Mouse (Mus musculus) midbrain, embryonic 16.5 days (tissue): Measurements from ENCODE around the gene Fgd2. TPM values are rescaled to one million over a fixed set of nuclear protein-coding genes. Genes with fewer than 3 reads are reported as not detected.
"Not testable (repeated sequence)": the region's sequence is repeated elsewhere in the genome, so short reads cannot be mapped to it uniquely, and the experiment has no call there.

Source experiments
- ATAC-seq: fragments of 200-750 bp; cut with Nextera tagmentation; 2 replicates; pipeline ENCODE4 v1.8.0; 2017; ENCODE audit warnings: moderate TSS enrichment
- H3K27ac ChIP-seq: fragments of 300-500 bp; sonication (generic); 2 replicates; pipeline ENCODE4 v1.5.1; 2014; ENCODE audit warnings: mild to moderate bottlenecking, low read length, mixed read lengths
- H3K27me3 ChIP-seq: fragments of 300-500 bp; sonication (generic); 2 replicates; pipeline ENCODE4 v1.6.1; 2014; ENCODE audit warnings: low read depth, low read length, mixed read lengths; ENCODE audit not compliant: control insufficient read depth, insufficient read depth
- H3K36me3 ChIP-seq: fragments of 300-500 bp; sonication (generic); 2 replicates; pipeline ENCODE4 v1.6.1; 2014; ENCODE audit warnings: mild to moderate bottlenecking, low read length, moderate library complexity, mixed read lengths; ENCODE audit not compliant: control insufficient read depth, insufficient read depth
- H3K4me1 ChIP-seq: fragments of 300-500 bp; sonication (generic); 2 replicates; pipeline ENCODE4 v1.6.1; 2014; ENCODE audit warnings: mild to moderate bottlenecking, low read length, mixed read lengths; ENCODE audit not compliant: control insufficient read depth, insufficient read depth
- H3K4me2 ChIP-seq: fragments of 300-500 bp; sonication (generic); 2 replicates; pipeline ENCODE4 v1.6.1; 2014; ENCODE audit warnings: mild to moderate bottlenecking, low read length, mixed read lengths
- H3K4me3 ChIP-seq: fragments of 300-500 bp; sonication (generic); 2 replicates; pipeline ENCODE4 v1.5.1; 2014; ENCODE audit warnings: low read depth, mild to moderate bottlenecking, low read length, moderate library complexity, mixed read lengths
- H3K9ac ChIP-seq: fragments of 300-500 bp; sonication (generic); 2 replicates; pipeline ENCODE4 v1.6.1; 2014; ENCODE audit warnings: low read depth, low read length, mixed read lengths
- H3K9me3 ChIP-seq: fragments of 300-500 bp; sonication (generic); replicated peaks from 2 replicates; pipeline ENCODE4 v1.6.1; 2014; ENCODE audit warnings: mild to moderate bottlenecking, low read length, mixed read lengths; ENCODE audit not compliant: control insufficient read depth, poor library complexity, severe bottlenecking
- WGBS: fragments of 180-500 bp; shearing (Covaris S2); extraction: QIAGEN DNeasy Blood & Tissue Kit; methylation state at CpG from one replicate; pipeline ENCODE4 v1.1.7; 2014; 5-methylcytosine and 5-hydroxymethylcytosine counted together
- polyA plus RNA-seq: library from polyadenylated mRNA; unstranded; fragments of >200 nt; fragmentation: Nextera tagmentation; extraction: Ambion mirVana; gene quantifications from 2 replicates; pipeline ENCODE4 v1.2.1, GENCODE M21; 2015

Gene Fgd2
- polyA plus RNA-seq, 1 experiment from 2014 or later: 12.7 TPM

DNA sequence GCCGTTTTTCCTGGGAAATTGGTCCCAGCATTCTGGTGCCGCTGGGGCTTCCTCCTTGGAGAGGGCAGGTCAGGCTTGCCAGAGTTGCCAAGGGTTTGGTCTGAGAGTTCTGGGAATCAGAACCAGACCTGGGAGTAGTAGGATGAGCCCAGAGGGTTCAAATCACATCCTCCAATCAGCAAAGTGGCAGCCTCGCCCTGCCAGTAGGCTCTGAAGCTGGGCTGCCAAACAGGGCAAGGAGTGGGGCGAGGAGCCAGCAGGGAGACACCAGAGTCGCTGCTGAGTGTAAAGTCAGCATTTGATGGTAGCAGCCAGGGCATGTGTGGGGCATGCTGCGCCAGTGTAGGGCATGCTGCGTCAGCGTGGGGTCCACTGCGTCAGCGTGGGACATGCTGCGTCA is 28.3 kb downstream of the Fgd2 start:
- 82% methylated on average over 11 of the region's 11 CpGs for WGBS
- Histone ChIP-seq H3K9ac (no peak overlapping the region), H3K4me2 (no peak overlapping the region), H3K4me1 (no peaks in the 10 kb centered on the region), H3K9me3 (no peaks in the 10 kb centered on the region), H3K36me3 (no peaks in the 10 kb centered on the region), H3K27me3 (no peaks in the 10 kb centered on the region), H3K4me3 (no peak overlapping the region), H3K27ac (no peak overlapping the region)
- no peak for ATAC-seq

DNA sequence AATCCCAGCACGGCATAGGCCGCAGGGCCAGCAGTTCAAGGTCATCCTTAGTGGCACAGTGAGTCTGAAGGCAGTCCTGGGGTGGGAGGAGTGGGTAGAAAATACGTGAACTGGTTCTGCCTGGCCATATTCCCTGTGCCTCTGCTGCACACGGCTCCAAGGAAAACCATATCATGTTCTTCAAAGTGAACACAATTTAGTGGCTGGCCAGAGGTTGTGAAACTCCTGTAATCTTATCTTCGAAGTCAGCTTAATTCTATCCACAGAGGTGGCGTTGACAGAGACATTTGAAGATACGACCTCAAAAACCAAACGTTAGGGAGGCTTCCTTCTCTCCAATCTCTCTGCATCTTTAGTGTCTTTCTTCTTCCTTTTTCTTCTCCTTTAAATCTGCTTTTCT is 30.6 kb downstream of the Fgd2 start:
- Histone ChIP-seq H3K4me1 (no peaks in the 10 kb centered on the region), H3K36me3 (no peaks in the 10 kb centered on the region), H3K27me3 (no peaks in the 10 kb centered on the region), H3K9ac (no peak overlapping the region), H3K4me3 (no peak overlapping the region), H3K9me3 (no peaks in the 10 kb centered on the region), H3K4me2 (no peak overlapping the region), H3K27ac (no peak overlapping the region)
- 88% methylated on average over 8 of the region's 8 CpGs for WGBS
- ATAC-seq: no peak

DNA sequence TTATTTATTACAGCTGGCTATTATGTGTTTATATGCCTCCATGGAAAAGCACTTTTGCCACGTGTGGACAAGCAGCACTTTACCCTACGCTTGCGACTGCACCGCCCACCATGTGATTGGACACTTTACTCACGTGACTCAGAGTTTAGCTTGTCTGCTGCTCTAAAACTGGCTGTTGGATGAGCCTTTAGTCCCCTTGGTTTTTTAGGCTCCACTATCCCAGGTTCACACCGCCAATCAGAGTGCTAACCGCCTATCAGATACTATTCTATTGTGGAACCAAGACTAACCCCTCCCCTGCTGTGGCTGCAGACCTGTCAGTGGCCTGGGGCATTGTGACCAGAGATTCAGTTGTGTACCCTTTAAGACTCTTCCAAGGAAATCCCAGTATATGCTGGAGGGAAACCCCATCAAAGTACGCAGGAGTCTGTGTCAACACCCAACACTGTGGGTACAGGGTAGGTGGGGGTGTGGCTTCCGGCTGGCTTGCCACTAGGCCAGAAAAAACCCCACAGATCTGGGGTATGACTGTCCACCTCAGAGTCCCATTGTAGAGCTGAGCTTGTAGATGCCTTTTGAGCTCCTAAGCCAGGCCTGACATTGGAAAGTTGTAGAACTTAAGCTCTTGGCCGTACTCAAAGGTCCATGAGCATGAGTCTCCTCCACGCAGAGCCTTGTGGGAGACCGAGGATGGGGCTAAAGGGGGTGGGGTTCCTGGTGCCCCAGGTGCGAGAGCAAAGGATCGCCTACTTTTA is 32.8 kb downstream of the Fgd2 start:
- no peaks in the 10 kb centered on the region for H3K36me3 ChIP-seq
- 66% methylated on average over 14 of the region's 14 CpGs for WGBS
- ATAC-seq: no peak
- H3K27me3 ChIP-seq: no peaks in the 10 kb centered on the region
- no peaks in the 10 kb centered on the region for H3K9me3 ChIP-seq
- peaks cover 11% of the 10 kb centered on the region; the same call in 1 of the 2 replicates for H3K4me1 ChIP-seq
- no peak overlapping the region for H3K27ac ChIP-seq
- H3K9ac ChIP-seq: no peak overlapping the region
- H3K4me2 ChIP-seq: no peak overlapping the region
- H3K4me3 ChIP-seq: no peak overlapping the region

DNA sequence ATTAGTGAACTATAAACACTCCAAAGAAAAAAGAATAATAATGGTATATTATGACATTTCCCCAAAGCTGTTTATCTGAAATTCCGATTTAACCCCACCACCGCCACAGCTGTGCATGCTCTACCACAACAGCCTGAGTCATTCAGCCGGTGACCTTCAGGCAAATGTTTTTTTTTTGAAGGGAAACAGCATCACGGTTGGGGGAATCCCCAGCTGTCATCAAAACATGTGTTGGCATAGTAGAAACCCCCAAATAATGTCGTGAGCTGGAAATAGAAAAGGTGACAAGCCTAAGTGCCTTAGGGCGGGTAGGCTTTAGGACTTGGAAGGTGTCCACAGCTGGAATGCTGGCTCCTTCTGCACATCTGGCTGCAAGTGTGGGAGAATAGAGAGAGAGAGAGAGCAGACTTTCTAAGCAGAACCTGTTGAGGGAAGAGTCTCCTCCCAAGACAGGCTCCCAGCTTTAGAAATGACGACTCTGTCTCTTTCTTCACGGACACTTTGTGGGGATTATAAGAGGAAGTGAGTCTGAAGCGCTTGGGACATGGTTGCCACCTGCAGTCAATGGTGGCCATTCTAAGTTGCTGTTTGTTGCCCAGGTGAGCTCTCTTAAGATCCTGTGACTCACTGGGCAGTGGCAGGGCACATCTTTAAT is 33.5 kb downstream of the Fgd2 start:
- Histone ChIP-seq H3K4me2 (no peak overlapping the region), H3K9me3 (no peaks in the 10 kb centered on the region), H3K9ac (no peak overlapping the region), H3K27me3 (no peaks in the 10 kb centered on the region), H3K4me1 (peaks cover 15% of the 10 kb centered on the region; the same call in 1 of the 2 replicates), H3K4me3 (no peak overlapping the region), H3K27ac (no peak overlapping the region), H3K36me3 (no peaks in the 10 kb centered on the region)
- no peak for ATAC-seq
- 69% methylated on average over 9 of the region's 9 CpGs for WGBS

DNA sequence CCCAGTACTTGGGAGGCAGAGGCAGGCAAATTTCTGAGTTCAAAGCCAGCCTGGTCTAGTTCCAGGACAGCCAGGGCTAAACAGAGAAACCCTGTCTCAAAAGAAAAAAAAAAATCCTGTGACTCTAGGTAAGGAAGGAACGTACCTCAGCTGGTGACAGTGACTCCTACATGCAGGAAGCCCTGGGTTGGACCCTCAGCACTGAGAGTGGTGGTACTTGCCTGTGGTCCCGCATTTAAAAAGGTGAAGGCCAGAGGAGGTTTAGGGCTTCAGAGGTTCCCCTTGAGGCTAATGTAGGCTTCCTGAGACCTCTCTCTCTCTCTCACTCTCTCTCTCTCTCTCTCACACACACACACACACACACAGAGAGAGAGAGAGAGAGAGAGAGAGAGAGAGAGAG is 34.0 kb downstream of the Fgd2 start:
- H3K4me1 ChIP-seq: peaks cover 15% of the 10 kb centered on the region; the same call in 1 of the 2 replicates
- ATAC-seq, H3K27ac ChIP-seq, H3K36me3 ChIP-seq, H3K4me2 ChIP-seq, H3K4me3 ChIP-seq, H3K9me3 ChIP-seq, H3K9ac ChIP-seq, H3K27me3 ChIP-seq: not testable (repeated sequence)
- 69% methylated on average over 2 of the region's 2 CpGs for WGBS

DNA sequence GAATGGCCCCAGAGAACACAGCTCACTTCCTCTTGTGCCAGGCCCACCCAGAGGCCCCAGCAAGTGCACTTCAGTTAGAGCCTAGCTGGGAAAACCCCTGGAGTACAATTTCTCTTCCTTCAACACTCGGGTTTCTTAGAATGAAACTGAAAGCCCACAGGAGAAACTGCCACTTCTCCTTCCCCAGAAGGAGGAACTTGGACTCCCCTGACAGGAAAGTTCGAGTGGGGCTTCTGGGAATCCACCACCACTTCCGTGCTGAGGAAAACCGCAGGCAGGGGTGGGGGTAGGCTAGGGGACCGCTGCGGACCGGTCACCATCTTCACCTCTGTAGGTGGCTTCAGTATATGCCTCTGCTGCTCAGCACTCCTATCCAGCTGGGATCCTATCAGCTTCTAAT is 34.7 kb downstream of the Fgd2 start:
- Histone ChIP-seq H3K4me1 (peaks cover 15% of the 10 kb centered on the region; the same call in 1 of the 2 replicates), H3K9ac (no peak overlapping the region), H3K27me3 (no peaks in the 10 kb centered on the region), H3K9me3 (no peaks in the 10 kb centered on the region), H3K4me2 (no peak overlapping the region), H3K4me3 (no peak overlapping the region), H3K27ac (no peak overlapping the region), H3K36me3 (no peaks in the 10 kb centered on the region)
- WGBS: 71% methylated on average over 7 of the region's 7 CpGs
- no peak for ATAC-seq

DNA sequence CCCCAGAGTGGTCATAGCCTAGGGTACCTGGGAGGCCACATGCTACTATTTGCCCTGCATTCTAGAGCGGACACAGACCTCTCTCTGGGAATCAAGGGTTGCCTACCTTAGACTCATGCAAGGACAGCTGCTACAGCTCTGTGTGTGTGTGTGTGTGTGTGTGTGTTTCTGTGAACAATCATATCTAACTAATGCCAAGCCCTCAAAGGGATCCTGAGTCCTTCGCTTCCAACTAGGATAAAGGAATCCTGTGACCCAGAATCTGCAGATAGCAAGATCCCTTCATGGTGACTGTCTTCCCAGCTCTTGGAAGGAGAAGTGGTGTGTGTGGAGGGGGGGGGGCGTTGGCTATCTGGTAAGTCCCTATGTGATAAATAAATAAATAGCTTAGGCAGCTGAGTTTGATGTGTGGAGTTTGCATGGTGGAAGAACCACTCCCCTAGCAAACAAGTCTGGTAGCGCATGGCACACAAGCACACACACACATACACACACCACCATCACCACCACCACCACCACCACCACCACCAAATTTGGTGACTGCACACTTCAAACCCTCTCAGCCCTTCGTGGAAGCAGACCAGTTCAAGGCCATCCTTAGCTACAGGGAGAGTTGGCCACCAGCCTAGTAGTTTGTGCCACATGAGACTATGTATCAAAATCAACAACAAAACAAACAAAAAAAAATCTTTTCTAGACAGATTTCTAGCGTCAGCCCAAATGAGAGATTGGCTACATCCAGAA is 35.5 kb downstream of the Fgd2 start:
- ATAC-seq: no peak
- 53% methylated on average over 6 of the region's 6 CpGs for WGBS
- H3K4me2 ChIP-seq: no peak overlapping the region

DNA sequence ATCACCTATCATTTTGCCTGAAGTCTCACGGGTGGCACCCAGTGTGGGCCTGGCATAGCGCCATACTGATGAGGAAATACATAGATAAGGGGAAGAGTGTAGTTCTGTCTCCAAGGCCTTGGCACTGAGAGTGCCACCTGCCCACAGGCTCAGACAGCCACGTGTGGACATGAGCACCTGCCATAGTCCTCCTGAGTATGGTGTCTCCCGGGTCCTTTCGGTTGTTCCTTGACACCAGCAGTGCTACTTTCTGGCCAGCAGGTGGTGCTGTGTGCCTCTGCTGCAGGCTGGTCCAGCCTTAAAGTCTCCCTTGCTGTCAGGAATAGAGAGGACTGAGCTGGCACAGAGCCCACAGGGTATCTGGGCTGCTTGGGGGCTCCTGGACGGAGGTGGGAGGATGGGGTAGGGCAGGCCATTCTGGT is 36.1 kb downstream of the Fgd2 start:
- no peak overlapping the region for H3K9ac ChIP-seq
- H3K4me3 ChIP-seq: no peak overlapping the region
- H3K36me3 ChIP-seq: no peaks in the 10 kb centered on the region
- no peaks in the 10 kb centered on the region for H3K9me3 ChIP-seq
- H3K27me3 ChIP-seq: no peaks in the 10 kb centered on the region
- H3K4me1 ChIP-seq: peaks cover 15% of the 10 kb centered on the region; the same call in 1 of the 2 replicates
- H3K27ac ChIP-seq: no peak overlapping the region
- peak; percentile 70 for ATAC-seq
- WGBS: 18% methylated on average over 6 of the region's 6 CpGs
- H3K4me2 ChIP-seq: no peak overlapping the region

More for the DNA sequence above, 35.5 kb downstream of the Fgd2 start:
- Histone ChIP-seq H3K27ac (no peak overlapping the region), H3K9me3 (no peaks in the 10 kb centered on the region), H3K4me1 (peaks cover 15% of the 10 kb centered on the region; the same call in 1 of the 2 replicates), H3K36me3 (no peaks in the 10 kb centered on the region), H3K27me3 (no peaks in the 10 kb centered on the region), H3K9ac (no peak overlapping the region), H3K4me3 (no peak overlapping the region)
